Mouse (Mus musculus): ENCODE results near the gene Acacb. TPM values are rescaled to one million over a fixed set of nuclear protein-coding genes. Genes with fewer than 3 reads are reported as not detected.

Acacb gene
- total RNA-seq, 2 experiments from 2014 or later = 4.8 to 6.5 TPM

GRCm38 (mm10) chr5:114176548-114177400, 30.4 kb downstream of the Acacb start:
- DNase-seq = no peak

DNA sequence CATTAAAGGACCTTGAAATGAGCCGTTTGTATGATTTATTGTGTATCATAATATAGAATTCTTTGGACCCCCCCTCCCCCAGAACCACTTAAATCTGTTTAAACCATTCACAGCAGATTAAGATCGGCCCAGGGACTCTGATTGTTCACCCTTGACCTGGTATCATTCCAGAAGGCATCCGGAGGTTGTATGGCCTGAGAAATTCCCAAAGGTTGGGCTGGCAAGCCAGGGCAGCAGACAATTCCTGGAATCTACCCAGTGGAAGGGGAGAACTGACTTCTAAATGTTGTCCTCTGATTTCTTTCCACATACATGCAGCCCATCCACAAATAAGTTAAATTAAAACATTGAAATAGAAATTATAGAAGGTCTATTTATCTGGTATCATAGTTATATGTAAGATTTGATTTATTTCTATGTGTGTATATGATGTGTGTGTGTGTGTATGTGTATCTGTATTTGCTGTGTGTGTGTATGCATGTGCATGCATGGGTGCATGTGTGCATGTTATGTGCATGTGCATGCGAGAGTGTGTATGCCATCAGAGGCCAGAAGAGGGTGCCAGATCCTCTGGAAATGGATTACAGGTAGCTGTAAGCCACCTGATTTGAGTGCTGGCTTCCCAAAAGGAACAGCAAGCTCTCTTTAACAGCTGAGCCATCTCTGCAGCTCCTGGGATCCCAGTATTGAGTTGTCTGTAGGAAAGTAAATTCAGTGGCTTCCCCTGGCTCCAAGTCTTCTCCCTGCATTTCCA, 31.8 kb downstream of the Acacb start:
- no peak for DNase-seq

GRCm38 (mm10) chr5:114179541-114179940, 33.2 kb downstream of the Acacb start:
- no peak for DNase-seq

- no peak for DNase-seq
Measured at GRCm38 (mm10) chr5:114183493-114183892, 37.2 kb downstream of the Acacb start.

GRCm38 (mm10) chr5:114187108-114187507, 40.8 kb downstream of the Acacb start:
- DNase-seq = no peak

DNA sequence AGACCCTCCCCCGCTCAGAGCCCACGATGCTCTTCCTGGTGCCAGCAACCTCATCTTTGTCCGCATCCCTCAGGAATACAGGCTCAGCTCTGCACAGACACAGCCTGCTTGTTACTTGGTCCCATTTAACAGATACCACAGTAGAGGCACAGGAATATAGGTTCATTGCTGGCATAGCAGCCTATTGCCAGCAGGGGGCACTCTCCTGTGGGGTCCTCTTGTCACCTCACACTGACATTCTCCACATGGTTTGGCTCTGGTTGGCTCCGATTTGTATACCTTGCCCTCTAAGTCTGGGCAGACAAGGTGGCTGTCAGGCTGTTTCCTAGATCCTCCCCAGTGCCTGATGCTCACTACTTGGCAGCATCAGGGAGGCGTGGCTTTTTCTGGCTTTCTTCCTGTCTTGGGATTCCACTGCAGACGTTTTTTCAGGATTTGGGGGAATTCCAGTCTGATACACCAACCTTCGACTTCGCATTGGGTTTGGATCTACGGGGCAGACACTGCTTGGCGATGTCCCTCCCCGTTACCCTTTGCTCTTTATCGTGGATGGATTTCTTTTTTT, 42.6 kb downstream of the Acacb start:
- DNase-seq = no peak

DNA sequence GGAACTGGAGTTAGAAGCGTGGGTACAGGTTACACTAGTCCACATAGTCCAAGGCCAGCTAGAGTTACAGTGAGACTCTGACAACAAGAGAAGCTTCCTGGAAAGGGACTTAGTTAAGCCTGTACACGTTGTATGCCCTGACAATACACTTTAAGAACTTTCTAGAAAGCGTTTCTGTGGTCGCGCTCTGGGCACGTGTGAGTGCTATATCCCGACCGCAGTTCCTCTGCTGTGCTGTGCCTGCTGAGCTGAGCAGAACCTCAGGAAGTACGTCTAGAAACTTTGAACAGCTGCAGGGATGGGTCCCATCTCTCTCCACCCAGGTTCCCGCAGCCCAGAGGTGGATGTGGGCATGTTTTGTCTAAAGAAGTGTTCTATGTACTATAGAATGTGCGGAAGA, 47.8 kb downstream of the Acacb start:
- DNase-seq = no peak

GRCm38 (mm10) chr5:114199116-114199777, 52.9 kb downstream of the Acacb start:
- no peak for DNase-seq

GRCm38 (mm10) chr5:114206158-114206557, 59.8 kb downstream of the Acacb start:
- no peak for DNase-seq

DNA sequence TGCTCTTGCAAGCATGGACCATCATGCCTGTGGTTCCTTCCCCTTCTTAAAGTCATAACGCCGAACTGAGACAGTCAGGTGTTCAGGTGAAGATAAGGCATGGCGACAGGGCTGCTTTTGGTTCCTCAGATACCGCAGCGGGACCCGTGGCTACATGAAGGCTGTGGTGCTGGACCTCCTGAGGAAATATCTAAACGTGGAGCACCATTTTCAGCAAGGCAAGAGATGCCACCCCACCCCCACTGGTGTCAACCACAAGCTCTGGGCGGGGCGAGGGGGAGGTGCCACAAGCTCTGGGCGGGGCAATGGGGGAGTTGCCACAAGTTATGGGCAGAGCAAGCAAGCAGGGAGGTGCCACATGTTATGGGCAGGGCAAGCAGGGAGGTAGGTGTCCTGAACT, 66.8 kb downstream of the Acacb start:
- DNase-seq = no peak

DNA sequence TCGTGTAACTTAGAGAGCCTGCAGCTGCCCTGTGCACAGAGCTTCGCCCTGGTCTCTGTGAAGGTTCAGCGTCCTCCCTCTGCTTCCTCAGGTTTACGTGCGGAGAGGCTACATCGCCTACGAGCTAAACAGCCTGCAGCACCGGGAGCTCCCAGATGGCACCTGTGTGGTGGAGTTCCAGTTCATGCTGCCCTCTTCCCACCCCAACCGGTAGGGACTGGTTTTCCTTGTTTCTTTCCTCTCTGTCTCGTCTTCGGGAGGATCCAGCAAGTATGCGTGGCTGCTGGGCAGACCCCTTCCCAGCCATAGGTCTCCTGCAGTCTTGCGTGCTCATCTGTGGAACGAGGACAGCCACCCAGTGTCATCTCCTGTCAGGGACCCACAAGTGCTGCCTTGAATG, 72.4 kb downstream of the Acacb start:
- DNase-seq = no peak

GRCm38 (mm10) chr5:114226051-114226450, 79.7 kb downstream of the Acacb start:
- DNase-seq = no peak

DNA sequence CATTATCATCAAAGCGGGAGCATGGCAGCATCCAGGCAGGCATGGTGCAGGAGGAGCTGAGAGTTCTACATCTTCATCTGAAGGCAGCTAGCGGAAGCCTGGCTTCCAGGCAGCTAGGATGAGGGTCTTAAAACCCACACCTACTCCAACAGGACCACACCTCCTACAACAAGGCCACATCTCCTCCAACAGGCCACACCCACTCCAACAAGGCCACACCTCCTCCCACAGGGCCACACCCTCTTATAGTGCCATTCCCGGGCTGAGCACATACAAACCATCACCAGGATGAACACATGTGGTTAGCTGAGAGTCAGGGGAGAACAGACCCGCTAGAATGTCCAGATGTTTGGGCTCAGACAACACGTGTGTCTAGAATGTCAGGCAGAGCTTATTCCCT, 82.6 kb downstream of the Acacb start:
- no peak for DNase-seq

DNA sequence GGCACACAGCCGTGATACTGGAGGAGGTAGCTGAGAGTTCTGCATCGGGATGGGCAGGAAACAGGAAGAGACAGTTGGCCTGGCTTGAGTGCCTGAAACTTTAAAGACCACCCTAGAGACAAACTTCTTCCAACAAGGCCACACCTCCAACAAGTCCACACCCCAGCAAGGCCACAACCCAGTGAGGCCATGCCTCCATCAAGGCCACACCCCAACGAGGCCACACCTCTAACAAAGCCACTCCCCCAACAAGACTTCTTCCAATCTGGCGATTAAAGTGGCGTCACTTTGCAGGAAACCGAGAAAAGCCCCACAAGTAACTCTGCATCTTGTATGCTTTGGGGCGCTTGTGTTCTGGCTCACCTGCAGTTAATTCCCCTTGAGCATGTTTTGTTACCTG, 92.6 kb downstream of the Acacb start:
- DNase-seq = no peak

DNA sequence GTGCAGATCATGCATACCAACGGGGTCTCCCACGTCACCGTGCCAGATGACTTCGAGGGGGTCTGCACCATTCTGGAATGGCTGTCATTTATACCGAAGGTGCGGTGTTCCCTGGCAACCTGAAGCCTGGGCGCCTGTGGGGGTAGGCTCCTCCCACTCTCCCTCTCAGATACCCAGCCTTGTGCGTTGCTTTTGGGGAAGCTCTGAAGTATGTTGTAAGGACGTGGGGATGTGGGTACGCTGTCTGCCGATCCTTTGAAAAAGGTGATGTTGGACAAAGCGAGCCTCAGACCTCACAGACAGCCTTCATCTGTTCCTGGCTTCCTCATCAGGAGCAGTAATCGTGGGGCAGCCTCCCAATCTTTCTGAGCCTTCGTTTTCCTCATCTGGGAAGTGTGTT, 93.4 kb downstream of the Acacb start:
- DNase-seq = no peak

DNA sequence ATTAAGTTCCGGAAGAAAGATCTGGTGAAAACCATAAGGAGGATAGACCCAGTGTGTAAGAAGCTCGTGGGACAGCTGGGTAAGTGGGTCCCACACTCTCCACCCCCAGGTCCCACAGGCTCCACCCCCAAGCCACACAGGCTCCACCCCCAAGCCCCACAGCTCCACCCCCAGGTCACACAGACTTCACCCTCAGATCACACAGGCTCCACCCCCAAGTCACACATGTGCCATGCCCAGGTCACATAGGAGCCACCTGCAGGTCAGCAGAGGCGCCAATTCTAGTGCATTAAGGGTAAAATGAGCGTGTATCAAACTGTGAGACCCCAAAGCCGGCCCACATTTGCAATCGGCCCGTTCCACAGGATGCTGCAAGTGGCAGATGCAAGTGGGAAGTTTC, 100.1 kb downstream of the Acacb start:
- DNase-seq = no peak

DNA sequence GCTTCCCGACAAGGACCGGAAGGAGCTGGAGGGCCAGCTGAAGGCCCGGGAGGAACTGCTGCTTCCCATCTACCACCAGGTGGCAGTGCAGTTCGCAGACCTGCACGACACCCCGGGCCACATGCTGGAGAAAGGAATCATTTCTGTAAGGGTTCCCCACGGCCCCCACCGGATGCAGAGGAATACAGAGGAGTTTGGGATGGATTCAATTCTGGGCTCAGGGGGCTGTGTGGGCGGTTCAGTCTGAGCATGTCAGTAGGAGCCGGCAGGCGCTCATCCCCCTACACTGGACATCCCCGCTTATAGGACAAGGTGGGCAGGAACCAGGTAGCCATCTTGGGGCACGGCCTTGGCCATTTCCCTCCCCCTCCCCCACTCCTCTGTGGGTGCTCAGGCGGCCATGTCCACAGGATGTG, 101.8 kb downstream of the Acacb start:
- peak; percentile 64 to 70 for DNase-seq

GRCm38 (mm10) chr5:114259495-114259894, 113.2 kb downstream of the Acacb start:
- no peak for DNase-seq

GRCm38 (mm10) chr5:114261494-114261893, 115.2 kb downstream of the Acacb start:
- DNase-seq = no peak

- no peak for DNase-seq
Measured at GRCm38 (mm10) chr5:114264030-114264459, 117.7 kb downstream of the Acacb start.

- DNase-seq = no peak
Measured at GRCm38 (mm10) chr5:114264791-114265190, 118.5 kb downstream of the Acacb start.

GRCm38 (mm10) chr5:114268646-114269045, 122.3 kb downstream of the Acacb start:
- DNase-seq = no peak

DNA sequence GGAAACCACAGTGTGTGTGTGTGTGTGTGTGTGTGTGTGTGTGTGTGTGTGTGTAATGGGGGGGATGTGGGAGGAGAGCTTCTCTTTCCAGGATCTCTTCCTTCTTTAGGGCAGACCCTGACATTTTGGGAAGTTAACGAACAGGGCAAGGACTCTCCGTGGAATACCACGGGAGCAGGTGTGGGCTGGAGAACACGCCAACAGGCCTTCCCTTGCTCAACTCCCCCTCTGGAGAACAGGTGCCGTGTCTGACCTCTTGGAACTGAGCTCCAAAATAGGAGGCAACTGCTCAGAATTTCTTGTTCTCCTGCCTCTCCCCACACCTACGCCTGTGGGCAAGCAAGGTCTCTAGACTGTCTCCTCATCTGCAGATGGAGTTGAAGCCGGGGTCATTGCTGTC, 123.2 kb downstream of the Acacb start:
- DNase-seq = no peak

Data from layer of hippocampus, postnatal 36 days (tissue).